Mouse (Mus musculus) heart, embryonic 12.5 days (tissue): ENCODE measurements at regions not wholly inside any gene's neighbourhood (a gene's known extent, or its start where the extent isn't known, plus 50 kb on each side); places are given as distances from the start of the nearest gene placed in this dataset.

ENCODE experiments used
- ATAC-seq: fragments of 200-750 bp; cut with Nextera tagmentation; 2 replicates; pipeline ENCODE4 v1.8.0; 2017; ENCODE audit warnings: moderate TSS enrichment, moderate library complexity; ENCODE audit not compliant: insufficient number of reproducible peaks, low FRiP score
- H3K27ac ChIP-seq: fragments of 300-500 bp; sonication (generic); 2 replicates; pipeline ENCODE4 v1.5.1; 2016; ENCODE audit warnings: mild to moderate bottlenecking, moderate library complexity; ENCODE audit not compliant: poor library complexity, severe bottlenecking
- H3K27me3 ChIP-seq: fragments of 300-500 bp; sonication (generic); replicated peaks from 2 replicates; pipeline ENCODE4 v1.6.1; 2016; ENCODE audit warnings: mild to moderate bottlenecking, moderate library complexity
- H3K36me3 ChIP-seq: fragments of 300-500 bp; sonication (generic); 2 replicates; pipeline ENCODE4 v1.6.1; 2016; ENCODE audit warnings: mild to moderate bottlenecking, moderate library complexity
- H3K4me1 ChIP-seq: fragments of 300-500 bp; sonication (generic); replicated peaks from 2 replicates; pipeline ENCODE4 v1.6.1; 2016; ENCODE audit warnings: mild to moderate bottlenecking
- H3K4me2 ChIP-seq: fragments of 300-500 bp; sonication (generic); 2 replicates; pipeline ENCODE4 v1.6.1; 2016; ENCODE audit warnings: mild to moderate bottlenecking, moderate library complexity
- H3K4me3 ChIP-seq: fragments of 300-500 bp; sonication (generic); 2 replicates; pipeline ENCODE4 v1.5.1; 2016; ENCODE audit warnings: mild to moderate bottlenecking
- H3K9ac ChIP-seq: fragments of 300-500 bp; sonication (generic); 2 replicates; pipeline ENCODE4 v1.6.1; 2016; ENCODE audit warnings: mild to moderate bottlenecking, moderate library complexity
- H3K9me3 ChIP-seq: fragments of 300-500 bp; sonication (generic); replicated peaks from 2 replicates; pipeline ENCODE4 v1.6.1; 2016; ENCODE audit warnings: mild to moderate bottlenecking, moderate library complexity
- WGBS: fragments of 180-500 bp; shearing (Covaris S2); methylation state at CpG from one replicate; pipeline ENCODE4 v1.1.7; 2016; 5-methylcytosine and 5-hydroxymethylcytosine counted together

GRCm38 (mm10) chr11:24452267-24452666 lies 374.4 kb downstream of the Bcl11a start:
- no peaks in the 10 kb centered on the region; the same call in 1 of the 2 replicates for H3K9me3 ChIP-seq
- 62% methylated on average over 7 of the region's 7 CpGs for WGBS
- no peak overlapping the region for H3K9ac ChIP-seq

GRCm38 (mm10) chr11:24464642-24465041 lies 386.8 kb downstream of the Bcl11a start:
- Histone ChIP-seq H3K4me3 (no peak overlapping the region), H3K27me3 (no peaks in the 10 kb centered on the region), H3K36me3 (no peaks in the 10 kb centered on the region), H3K4me1 (no peaks in the 10 kb centered on the region), H3K9ac (no peak overlapping the region), H3K27ac (no peak overlapping the region), H3K4me2 (no peak overlapping the region), H3K9me3 (no peaks in the 10 kb centered on the region)
- 43% methylated on average over 4 of the region's 4 CpGs for WGBS
- ATAC-seq: no peak

More at GRCm38 (mm10) chr11:24452267-24452666, 374.4 kb downstream of the Bcl11a start:
- H3K4me2 ChIP-seq: no peak overlapping the region
- no peaks in the 10 kb centered on the region for H3K36me3 ChIP-seq
- no peaks in the 10 kb centered on the region for H3K4me1 ChIP-seq
- no peak overlapping the region for H3K4me3 ChIP-seq
- no peaks in the 10 kb centered on the region for H3K27me3 ChIP-seq
- ATAC-seq: no peak
- H3K27ac ChIP-seq: no peak overlapping the region

- no peaks in the 10 kb centered on the region for H3K9me3 ChIP-seq
- H3K36me3 ChIP-seq: no peaks in the 10 kb centered on the region
- no peak overlapping the region for H3K9ac ChIP-seq
- ATAC-seq: no peak
- H3K4me1 ChIP-seq: peaks cover 4% of the 10 kb centered on the region
- H3K4me2 ChIP-seq: no peak overlapping the region
- no peak overlapping the region for H3K27ac ChIP-seq
- no peak overlapping the region for H3K4me3 ChIP-seq
- H3K27me3 ChIP-seq: no peaks in the 10 kb centered on the region
- 90% methylated on average over 8 of the region's 8 CpGs for WGBS
Observed at GRCm38 (mm10) chr11:24467458-24467857, 389.6 kb downstream of the Bcl11a start.

- Histone ChIP-seq H3K4me3 (no peak overlapping the region), H3K4me2 (no peak overlapping the region), H3K9me3 (no peaks in the 10 kb centered on the region), H3K27ac (no peak overlapping the region), H3K9ac (no peak overlapping the region), H3K27me3 (no peaks in the 10 kb centered on the region), H3K4me1 (peaks cover 4% of the 10 kb centered on the region), H3K36me3 (no peaks in the 10 kb centered on the region)
- ATAC-seq: no peak
Observed at GRCm38 (mm10) chr11:24470469-24470868, 392.6 kb downstream of the Bcl11a start.

GRCm38 (mm10) chr11:24472617-24473367 lies 394.9 kb downstream of the Bcl11a start:
- Histone ChIP-seq H3K4me3 (no peak overlapping the region), H3K9ac (no peak overlapping the region), H3K9me3 (no peaks in the 10 kb centered on the region), H3K4me1 (peaks cover 4% of the 10 kb centered on the region), H3K4me2 (no peak overlapping the region), H3K27ac (no peak overlapping the region), H3K36me3 (no peaks in the 10 kb centered on the region), H3K27me3 (no peaks in the 10 kb centered on the region)
- ATAC-seq: no peak
- 77% methylated on average over 8 of the region's 8 CpGs for WGBS

GRCm38 (mm10) chr11:24473368-24474010 lies 395.6 kb downstream of the Bcl11a start:
- no peak overlapping the region for H3K9ac ChIP-seq
- H3K4me1 ChIP-seq: peaks cover 4% of the 10 kb centered on the region
- 52% methylated on average over 7 of the region's 7 CpGs for WGBS
- no peak overlapping the region for H3K27ac ChIP-seq
- H3K4me2 ChIP-seq: no peak overlapping the region
- H3K27me3 ChIP-seq: no peaks in the 10 kb centered on the region
- H3K36me3 ChIP-seq: no peaks in the 10 kb centered on the region
- H3K4me3 ChIP-seq: no peak overlapping the region
- H3K9me3 ChIP-seq: no peaks in the 10 kb centered on the region
- no peak for ATAC-seq

- Histone ChIP-seq H3K27me3 (no peaks in the 10 kb centered on the region), H3K4me3 (no peak overlapping the region), H3K4me1 (peaks cover 6% of the 10 kb centered on the region; the same call in 1 of the 2 replicates), H3K9ac (no peak overlapping the region), H3K27ac (no peak overlapping the region), H3K4me2 (no peak overlapping the region; the same call in 1 of the 2 replicates), H3K9me3 (no peaks in the 10 kb centered on the region), H3K36me3 (no peaks in the 10 kb centered on the region)
- ATAC-seq: no peak
- 27% methylated on average over 11 of the region's 11 CpGs for WGBS
Observed at GRCm38 (mm10) chr11:24502722-24503424, 425.0 kb downstream of the Bcl11a start.

GRCm38 (mm10) chr11:24515568-24515967 lies 437.7 kb downstream of the Bcl11a start:
- Histone ChIP-seq H3K4me2 (no peak overlapping the region), H3K9me3 (no peaks in the 10 kb centered on the region), H3K9ac (no peak overlapping the region), H3K27ac (no peak overlapping the region), H3K4me1 (no peaks in the 10 kb centered on the region), H3K36me3 (no peaks in the 10 kb centered on the region), H3K4me3 (no peak overlapping the region), H3K27me3 (no peaks in the 10 kb centered on the region)
- no peak for ATAC-seq

- Histone ChIP-seq H3K4me3 (no peak overlapping the region), H3K27me3 (no peaks in the 10 kb centered on the region), H3K9me3 (no peaks in the 10 kb centered on the region), H3K36me3 (no peaks in the 10 kb centered on the region), H3K4me1 (no peaks in the 10 kb centered on the region), H3K4me2 (no peak overlapping the region), H3K9ac (no peak overlapping the region), H3K27ac (no peak overlapping the region)
- 72% methylated on average over 7 of the region's 7 CpGs for WGBS
- ATAC-seq: no peak
Observed at GRCm38 (mm10) chr11:24535462-24535861, 457.6 kb downstream of the Bcl11a start.

- Histone ChIP-seq H3K4me1 (no peaks in the 10 kb centered on the region), H3K27ac (no peak overlapping the region), H3K36me3 (no peaks in the 10 kb centered on the region), H3K9me3 (no peaks in the 10 kb centered on the region), H3K4me3 (no peak overlapping the region), H3K27me3 (no peaks in the 10 kb centered on the region), H3K9ac (no peak overlapping the region), H3K4me2 (no peak overlapping the region)
- ATAC-seq: no peak
Observed at GRCm38 (mm10) chr11:24537721-24538120, 459.9 kb downstream of the Bcl11a start.

GRCm38 (mm10) chr11:24569655-24570054 lies 491.8 kb downstream of the Bcl11a start:
- H3K27ac ChIP-seq: no peak overlapping the region
- no peak overlapping the region for H3K4me3 ChIP-seq
- no peak overlapping the region for H3K4me2 ChIP-seq
- no peaks in the 10 kb centered on the region for H3K27me3 ChIP-seq
- H3K4me1 ChIP-seq: peaks cover 7% of the 10 kb centered on the region; the same call in 1 of the 2 replicates
- no peak overlapping the region for H3K9ac ChIP-seq
- H3K9me3 ChIP-seq: no peaks in the 10 kb centered on the region
- ATAC-seq: no peak
- H3K36me3 ChIP-seq: no peaks in the 10 kb centered on the region
